Mouse (Mus musculus): ENCODE data around the gene Tbr1. TPM values are rescaled to one million over a fixed set of nuclear protein-coding genes. Genes with fewer than 3 reads are reported as not detected.

Tbr1 gene
- polyA plus RNA-seq, 1 experiment from 2014 or later: 0.29 TPM

DNA sequence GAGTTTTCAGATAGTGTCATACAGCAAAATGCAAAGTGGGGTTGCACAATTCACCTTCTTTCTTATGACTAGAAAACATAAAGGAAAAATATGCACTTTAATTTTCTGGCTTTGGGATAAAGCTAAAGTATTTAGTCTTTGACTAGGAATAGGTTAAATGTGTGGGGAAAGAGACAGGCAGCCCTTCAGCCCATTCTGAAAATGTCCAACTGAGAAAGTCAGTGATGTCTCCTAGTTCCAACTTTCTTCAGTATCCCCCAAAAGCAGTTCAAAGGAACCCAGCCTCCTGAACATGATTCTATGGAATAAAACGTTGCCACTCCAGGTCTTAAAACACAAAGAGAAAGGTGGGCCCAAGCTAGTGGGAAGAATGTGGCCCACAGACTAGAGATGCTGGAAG, 6.7 kb downstream of the Tbr1 start:
- no peak overlapping the region for H3K27ac ChIP-seq (ENCODE audit: low read depth, low read length)
- no peak for ATAC-seq (ENCODE audit: insufficient read depth, low FRiP score, low TSS enrichment)

DNA sequence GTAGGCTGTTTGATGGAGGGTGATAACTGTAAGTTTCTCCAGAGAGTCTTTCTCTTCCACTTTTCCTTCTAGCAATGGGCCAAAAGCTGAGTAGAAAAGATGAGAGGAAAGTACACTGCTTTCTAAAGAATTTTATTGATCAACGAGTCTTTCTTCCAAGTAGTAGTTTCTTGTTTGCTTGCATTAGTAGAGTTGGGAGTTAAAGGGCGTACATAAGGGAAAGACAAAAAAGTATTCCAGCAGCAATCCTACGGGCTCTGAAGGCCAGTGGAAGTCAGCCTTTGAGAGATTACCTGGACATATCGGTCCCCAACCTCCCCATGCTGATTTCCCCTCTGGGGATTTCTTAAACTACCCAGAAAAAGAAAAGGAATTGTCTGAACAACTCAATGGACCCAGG, 8.0 kb downstream of the Tbr1 start:
- ATAC-seq (ENCODE audit: insufficient read depth, low FRiP score, low TSS enrichment): no peak
- no peak overlapping the region for H3K4me2 ChIP-seq (ENCODE audit: low read depth)
- H3K9ac ChIP-seq (ENCODE audit: low read length): no peak overlapping the region
- H3K9me3 ChIP-seq (ENCODE audit: control insufficient read depth, low read length): no peaks in the 10 kb centered on the region
- H3K4me3 ChIP-seq (ENCODE audit: low read depth, low read length): no peak overlapping the region
- no peaks in the 10 kb centered on the region for H3K36me3 ChIP-seq (ENCODE audit: control insufficient read depth, insufficient read depth, low read length)
- H3K27ac ChIP-seq (ENCODE audit: low read depth, low read length): no peak overlapping the region
- peaks cover 83% of the 10 kb centered on the region for H3K27me3 ChIP-seq (ENCODE audit: control insufficient read depth, insufficient read depth, low read length)
- peaks cover 8% of the 10 kb centered on the region; the same call in 1 of the 2 replicates for H3K4me1 ChIP-seq (ENCODE audit: control insufficient read depth, insufficient read depth, low read length)
- WGBS: 16% methylated on average over 4 of the region's 4 CpGs
- DNase-seq (ENCODE audit: low spot score): no peak

More for the DNA sequence above, 6.7 kb downstream of the Tbr1 start:
- Histone ChIP-seq H3K4me3 (ENCODE audit: low read depth, low read length) (no peak overlapping the region), H3K9me3 (ENCODE audit: control insufficient read depth, low read length) (no peaks in the 10 kb centered on the region), H3K36me3 (ENCODE audit: control insufficient read depth, insufficient read depth, low read length) (no peaks in the 10 kb centered on the region), H3K4me1 (ENCODE audit: control insufficient read depth, insufficient read depth, low read length) (peaks cover 11% of the 10 kb centered on the region; the same call in 1 of the 2 replicates), H3K4me2 (ENCODE audit: low read depth) (no peak overlapping the region), H3K9ac (ENCODE audit: low read length) (no peak overlapping the region), H3K27me3 (ENCODE audit: control insufficient read depth, insufficient read depth, low read length) (peaks cover 90% of the 10 kb centered on the region)
- DNase-seq (ENCODE audit: low spot score): no peak
- WGBS: 0% methylated on average over 1 of the region's 1 CpGs

DNA sequence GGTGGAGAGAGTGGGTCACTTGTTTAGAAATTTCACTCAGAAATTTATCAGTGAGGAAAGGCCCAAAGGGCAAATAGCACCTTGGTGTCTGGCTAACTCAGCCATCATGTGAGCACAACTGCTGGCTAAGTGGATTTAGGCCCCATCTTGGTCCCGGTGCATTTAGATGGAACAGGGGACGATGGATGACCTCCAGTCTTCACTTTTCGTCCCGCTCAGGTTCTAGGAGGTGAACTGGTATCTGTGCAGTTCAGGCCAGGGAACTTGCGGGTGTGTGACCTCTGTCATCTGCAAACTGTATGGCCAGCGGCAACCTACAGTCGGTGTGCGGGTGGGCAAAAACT, 8.4 kb downstream of the Tbr1 start:
- 3% methylated on average over 8 of the region's 8 CpGs for WGBS

DNA sequence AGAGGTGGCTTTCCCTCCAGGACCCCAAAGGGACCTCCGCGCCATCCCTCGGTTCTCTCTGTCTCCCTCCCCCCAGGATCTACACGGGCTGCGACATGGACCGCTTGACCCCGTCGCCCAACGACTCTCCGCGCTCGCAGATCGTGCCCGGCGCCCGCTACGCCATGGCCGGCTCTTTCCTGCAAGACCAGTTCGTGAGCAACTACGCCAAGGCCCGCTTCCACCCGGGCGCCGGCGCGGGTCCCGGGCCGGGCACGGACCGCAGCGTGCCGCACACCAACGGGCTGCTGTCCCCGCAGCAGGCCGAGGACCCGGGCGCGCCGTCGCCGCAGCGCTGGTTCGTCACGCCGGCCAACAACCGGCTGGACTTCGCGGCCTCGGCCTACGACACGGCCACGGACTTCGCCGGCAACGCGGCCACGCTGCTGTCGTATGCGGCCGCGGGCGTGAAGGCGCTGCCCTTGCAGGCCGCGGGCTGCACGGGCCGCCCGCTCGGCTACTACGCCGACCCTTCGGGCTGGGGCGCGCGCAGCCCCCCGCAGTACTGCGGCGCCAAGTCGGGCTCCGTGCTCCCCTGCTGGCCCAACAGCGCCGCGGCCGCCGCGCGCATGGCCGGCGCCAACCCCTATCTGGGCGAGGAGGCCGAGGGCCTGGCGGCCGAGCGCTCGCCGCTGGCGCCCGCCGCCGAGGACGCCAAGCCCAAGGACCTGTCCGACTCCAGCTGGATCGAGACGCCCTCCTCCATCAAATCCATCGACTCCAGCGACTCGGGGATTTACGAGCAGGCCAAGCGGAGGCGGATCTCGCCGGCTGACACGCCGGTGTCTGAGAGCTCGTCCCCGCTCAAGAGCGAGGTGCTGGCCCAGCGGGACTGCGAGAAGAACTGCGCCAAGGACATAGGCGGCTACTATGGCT, 9.0 kb downstream of the Tbr1 start:
- ATAC-seq (ENCODE audit: insufficient read depth, low FRiP score, low TSS enrichment): peak; percentile 65
- H3K27ac ChIP-seq (ENCODE audit: low read depth, low read length): no peak overlapping the region
- peak overlapping the region; percentile 78 for H3K4me2 ChIP-seq (ENCODE audit: low read depth)
- no peaks in the 10 kb centered on the region for H3K9me3 ChIP-seq (ENCODE audit: control insufficient read depth, low read length)
- peaks cover 12% of the 10 kb centered on the region; the same call in 1 of the 2 replicates for H3K4me1 ChIP-seq (ENCODE audit: control insufficient read depth, insufficient read depth, low read length)
- peak overlapping the region; percentile 62 for H3K9ac ChIP-seq (ENCODE audit: low read length)
- H3K36me3 ChIP-seq (ENCODE audit: control insufficient read depth, insufficient read depth, low read length): no peaks in the 10 kb centered on the region
- peaks cover 77% of the 10 kb centered on the region for H3K27me3 ChIP-seq (ENCODE audit: control insufficient read depth, insufficient read depth, low read length)
- peak overlapping the region; percentile 42 for H3K4me3 ChIP-seq (ENCODE audit: low read depth, low read length)
- DNase-seq (ENCODE audit: low spot score): peak; percentile 79
- WGBS: 1% methylated on average over 101 of the region's 121 CpGs

More for the DNA sequence above, 8.4 kb downstream of the Tbr1 start:
- H3K9me3 ChIP-seq (ENCODE audit: control insufficient read depth, low read length): no peaks in the 10 kb centered on the region
- peak; percentile 50 for DNase-seq (ENCODE audit: low spot score)
- H3K4me2 ChIP-seq (ENCODE audit: low read depth): peak overlapping the region; percentile 78
- peak overlapping the region; percentile 42; the same call in 1 of the 2 replicates for H3K4me3 ChIP-seq (ENCODE audit: low read depth, low read length)
- no peak for ATAC-seq (ENCODE audit: insufficient read depth, low FRiP score, low TSS enrichment)
- peaks cover 12% of the 10 kb centered on the region; the same call in 1 of the 2 replicates for H3K4me1 ChIP-seq (ENCODE audit: control insufficient read depth, insufficient read depth, low read length)
- no peak overlapping the region for H3K27ac ChIP-seq (ENCODE audit: low read depth, low read length)
- H3K36me3 ChIP-seq (ENCODE audit: control insufficient read depth, insufficient read depth, low read length): no peaks in the 10 kb centered on the region
- H3K27me3 ChIP-seq (ENCODE audit: control insufficient read depth, insufficient read depth, low read length): peaks cover 83% of the 10 kb centered on the region
- no peak overlapping the region for H3K9ac ChIP-seq (ENCODE audit: low read length)

DNA sequence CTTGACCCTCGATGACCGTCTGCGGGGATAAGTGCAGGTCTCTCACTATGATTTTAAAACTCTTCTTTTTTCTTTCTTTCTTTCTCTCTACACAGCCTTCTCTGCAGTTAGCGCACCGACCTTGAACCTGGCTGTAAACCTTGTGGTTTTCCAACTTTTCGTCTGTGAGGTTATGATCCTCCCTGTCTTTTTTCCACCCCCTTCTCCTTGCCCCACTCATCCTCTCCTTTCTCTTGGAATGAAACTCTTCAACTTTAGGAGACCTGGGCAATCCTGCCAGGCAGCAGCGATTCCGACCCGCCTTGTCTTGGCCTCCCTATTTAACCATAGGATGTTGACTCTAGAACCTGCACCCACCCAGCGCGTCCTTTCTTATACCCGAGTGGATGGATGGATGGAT, 9.8 kb downstream of the Tbr1 start:
- Histone ChIP-seq H3K4me2 (ENCODE audit: low read depth) (peak overlapping the region; percentile 78), H3K27ac (ENCODE audit: low read depth, low read length) (no peak overlapping the region), H3K9me3 (ENCODE audit: control insufficient read depth, low read length) (no peaks in the 10 kb centered on the region), H3K4me3 (ENCODE audit: low read depth, low read length) (peak overlapping the region; percentile 42), H3K27me3 (ENCODE audit: control insufficient read depth, insufficient read depth, low read length) (peaks cover 70% of the 10 kb centered on the region), H3K9ac (ENCODE audit: low read length) (no peak overlapping the region), H3K36me3 (ENCODE audit: control insufficient read depth, insufficient read depth, low read length) (no peaks in the 10 kb centered on the region), H3K4me1 (ENCODE audit: control insufficient read depth, insufficient read depth, low read length) (peaks cover 12% of the 10 kb centered on the region; the same call in 1 of the 2 replicates)
- DNase-seq (ENCODE audit: low spot score) (peak; percentile 25), ATAC-seq (ENCODE audit: insufficient read depth, low FRiP score, low TSS enrichment) (no peak)
- WGBS: 2% methylated on average over 12 of the region's 12 CpGs

DNA sequence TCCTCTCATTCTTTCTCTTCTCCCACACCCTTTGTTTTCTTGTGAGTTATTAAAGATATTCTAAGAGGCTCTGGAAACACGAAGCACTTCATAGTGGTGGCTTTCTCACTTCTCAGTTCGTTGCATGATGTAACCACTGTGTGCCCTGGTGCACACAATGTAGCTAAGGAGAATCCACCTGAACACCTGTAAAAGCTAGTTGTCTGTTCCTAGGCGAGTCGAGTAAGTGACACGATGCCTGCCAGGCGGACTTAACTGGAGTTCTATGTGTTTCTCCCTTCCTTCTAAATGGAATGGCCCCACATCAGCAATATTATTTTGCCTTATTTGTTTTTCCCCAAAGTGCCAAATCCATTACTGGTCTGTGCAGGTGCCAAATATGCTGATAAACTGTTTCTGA, 10.4 kb downstream of the Tbr1 start:
- DNase-seq (ENCODE audit: low spot score) (peak; percentile 17), ATAC-seq (ENCODE audit: insufficient read depth, low FRiP score, low TSS enrichment) (no peak)
- Histone ChIP-seq H3K4me2 (ENCODE audit: low read depth) (no peak overlapping the region), H3K9me3 (ENCODE audit: control insufficient read depth, low read length) (no peaks in the 10 kb centered on the region), H3K36me3 (ENCODE audit: control insufficient read depth, insufficient read depth, low read length) (no peaks in the 10 kb centered on the region), H3K27ac (ENCODE audit: low read depth, low read length) (no peak overlapping the region), H3K9ac (ENCODE audit: low read length) (no peak overlapping the region), H3K4me1 (ENCODE audit: control insufficient read depth, insufficient read depth, low read length) (peaks cover 12% of the 10 kb centered on the region; the same call in 1 of the 2 replicates), H3K27me3 (ENCODE audit: control insufficient read depth, insufficient read depth, low read length) (peaks cover 66% of the 10 kb centered on the region), H3K4me3 (ENCODE audit: low read depth, low read length) (no peak overlapping the region)
- WGBS: 2% methylated on average over 6 of the region's 6 CpGs

DNA sequence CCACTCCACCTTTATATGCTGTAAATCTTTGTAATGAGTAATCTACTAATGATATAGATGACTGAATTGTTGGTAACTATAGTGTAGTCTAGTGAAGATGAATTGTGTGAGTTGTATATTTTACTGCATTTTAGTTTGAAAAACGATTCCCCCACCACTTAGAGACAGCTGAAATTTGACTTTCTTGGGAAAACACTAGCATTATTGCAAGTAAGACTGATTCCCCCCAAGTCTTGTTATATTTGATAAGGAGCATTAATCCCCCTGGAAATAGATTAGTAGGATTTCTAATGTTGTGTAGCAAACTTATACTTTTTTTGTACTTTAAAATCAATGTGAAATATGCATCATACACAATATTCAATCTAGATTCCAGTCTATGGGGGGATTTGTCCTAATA, 10.8 kb downstream of the Tbr1 start:
- ATAC-seq (ENCODE audit: insufficient read depth, low FRiP score, low TSS enrichment): no peak
- H3K27ac ChIP-seq (ENCODE audit: low read depth, low read length): no peak overlapping the region
- peaks cover 62% of the 10 kb centered on the region for H3K27me3 ChIP-seq (ENCODE audit: control insufficient read depth, insufficient read depth, low read length)
- no peak for DNase-seq (ENCODE audit: low spot score)
- no peaks in the 10 kb centered on the region for H3K9me3 ChIP-seq (ENCODE audit: control insufficient read depth, low read length)
- no peak overlapping the region for H3K9ac ChIP-seq (ENCODE audit: low read length)
- H3K4me1 ChIP-seq (ENCODE audit: control insufficient read depth, insufficient read depth, low read length): peaks cover 12% of the 10 kb centered on the region; the same call in 1 of the 2 replicates
- no peak overlapping the region for H3K4me3 ChIP-seq (ENCODE audit: low read depth, low read length)
- H3K36me3 ChIP-seq (ENCODE audit: control insufficient read depth, insufficient read depth, low read length): no peaks in the 10 kb centered on the region
- WGBS: 11% methylated on average over 1 of the region's 1 CpGs
- H3K4me2 ChIP-seq (ENCODE audit: low read depth): no peak overlapping the region

DNA sequence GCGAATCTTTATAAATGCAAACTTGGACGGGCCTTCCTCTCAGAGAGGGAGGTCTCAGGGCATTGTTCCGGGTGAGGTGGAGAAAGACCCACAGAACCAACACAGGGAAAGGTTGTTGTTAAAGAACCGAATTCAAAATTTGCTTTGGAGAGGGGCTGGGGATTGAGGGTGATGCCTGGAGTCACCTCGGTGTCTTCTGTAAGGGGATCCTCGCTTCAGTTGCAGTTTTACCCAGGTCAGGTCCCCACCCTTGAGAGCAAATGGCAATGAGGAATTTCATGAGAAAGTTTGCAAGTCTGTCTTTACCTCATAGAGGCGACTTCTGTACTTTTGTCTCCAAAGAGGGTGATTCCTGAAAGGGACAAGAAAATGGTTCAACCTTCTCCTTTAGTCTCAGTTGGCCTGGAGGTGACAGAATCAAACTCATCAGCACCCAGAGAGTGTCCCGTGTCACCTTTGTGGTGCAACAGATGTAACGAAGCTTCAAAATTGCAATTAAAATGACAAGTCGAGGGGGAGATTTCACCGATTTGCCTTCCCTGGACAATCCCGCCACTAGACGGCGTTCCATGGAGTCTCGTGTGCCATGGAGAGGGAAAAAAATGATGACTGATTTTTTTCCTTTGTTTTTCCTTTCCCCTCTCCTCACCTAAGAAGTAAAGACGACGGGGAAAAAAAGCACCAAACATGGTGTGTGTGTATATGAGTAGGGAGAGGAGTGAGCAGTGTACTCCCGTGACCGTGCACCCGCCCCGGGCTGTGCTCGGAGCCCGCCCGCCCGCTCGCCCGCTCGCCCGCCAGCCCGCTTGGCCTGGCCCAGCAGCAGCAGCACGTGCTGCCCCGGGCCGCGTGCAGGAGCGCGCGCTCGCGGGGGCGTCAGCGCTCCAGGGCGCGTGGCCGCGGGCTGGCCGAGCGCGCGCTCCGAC, 12.1 kb downstream of the Tbr1 start:
- Histone ChIP-seq H3K27ac (ENCODE audit: low read depth, low read length) (no peak overlapping the region), H3K9me3 (ENCODE audit: control insufficient read depth, low read length) (no peaks in the 10 kb centered on the region), H3K27me3 (ENCODE audit: control insufficient read depth, insufficient read depth, low read length) (peaks cover 50% of the 10 kb centered on the region), H3K4me3 (ENCODE audit: low read depth, low read length) (peak overlapping the region; percentile 37), H3K36me3 (ENCODE audit: control insufficient read depth, insufficient read depth, low read length) (no peaks in the 10 kb centered on the region), H3K4me2 (ENCODE audit: low read depth) (peak overlapping the region; percentile 67), H3K4me1 (ENCODE audit: control insufficient read depth, insufficient read depth, low read length) (peaks cover 12% of the 10 kb centered on the region; the same call in 1 of the 2 replicates), H3K9ac (ENCODE audit: low read length) (peak overlapping the region; percentile 69)
- WGBS: 1% methylated on average over 38 of the region's 50 CpGs
- ATAC-seq (ENCODE audit: insufficient read depth, low FRiP score, low TSS enrichment) (peak; percentile 73), DNase-seq (ENCODE audit: low spot score) (peak; percentile 72)
